Mouse (Mus musculus): ENCODE measurements around the gene Dpf3.

- TF ChIP-seq CTCF (IDR thresholded peaks at IDR 0.05) (no peak), EP300 (IDR thresholded peaks at IDR 0.05) (no peak)
Measured at GRCm38 (mm10) chr12:83494196-83494595, 6.7 kb upstream of the Dpf3 start.
